Mouse (Mus musculus): ENCODE measurements at regions not wholly inside any gene's neighbourhood (a gene's known extent, or its start where the extent isn't known, plus 50 kb on each side); places are given as distances from the start of the nearest gene placed in this dataset.

- no peak overlapping the region for H3K4me3 ChIP-seq (ENCODE audit: insufficient read depth in 1 of 2, low read depth in 2 of 2, low read length in 2 of 2)
- no peak overlapping the region for H3K27ac ChIP-seq
- H3K9me3 ChIP-seq (ENCODE audit: control insufficient read depth, low read length): no peaks in the 10 kb centered on the region
- no peak overlapping the region for H3K4me2 ChIP-seq (ENCODE audit: low read depth)
- no peak overlapping the region for H3K9ac ChIP-seq (replicated peaks)
- DNase-seq (ENCODE audit: low read depth in 3 of 3, low spot score in 3 of 3) (no peak), ATAC-seq (ENCODE audit: insufficient read depth) (no peak)
- TF ChIP-seq CTCF (IDR thresholded peaks at IDR 0.05; ENCODE audit: low read depth): no peak
- TF ChIP-seq EP300 (IDR thresholded peaks at IDR 0.05; ENCODE audit: low read depth): no peak
- H3K27me3 ChIP-seq (ENCODE audit: control insufficient read depth, insufficient read depth, low read length): no peaks in the 10 kb centered on the region; the same call in 1 of the 2 replicates
- 41% methylated on average over 17 of the region's 17 CpGs for WGBS (ENCODE audit: insufficient replicate concordance)
- H3K4me1 ChIP-seq (replicated peaks; ENCODE audit: control insufficient read depth in 2 of 2, insufficient read depth in 2 of 2, low read length in 1 of 2): no peaks in the 10 kb centered on the region
- H3K36me3 ChIP-seq (replicated peaks; ENCODE audit: control insufficient read depth, insufficient read depth, low read depth): no peaks in the 10 kb centered on the region
Measured at GRCm38 (mm10) chr9:61596410-61597108, 224.4 kb downstream of the Tle3 start.

- TF ChIP-seq CTCF (IDR thresholded peaks at IDR 0.05; ENCODE audit: low read depth) (no peak), EP300 (IDR thresholded peaks at IDR 0.05; ENCODE audit: low read depth) (no peak)
- Histone ChIP-seq H3K36me3 (replicated peaks; ENCODE audit: control insufficient read depth, insufficient read depth, low read depth) (no peaks in the 10 kb centered on the region), H3K9me3 (ENCODE audit: control insufficient read depth, low read length) (no peaks in the 10 kb centered on the region), H3K27me3 (ENCODE audit: control insufficient read depth, insufficient read depth, low read length) (no peaks in the 10 kb centered on the region; the same call in 1 of the 2 replicates), H3K4me1 (replicated peaks; ENCODE audit: control insufficient read depth in 2 of 2, insufficient read depth in 2 of 2, low read length in 1 of 2) (no peaks in the 10 kb centered on the region), H3K4me2 (ENCODE audit: low read depth) (no peak overlapping the region), H3K4me3 (ENCODE audit: insufficient read depth in 1 of 2, low read depth in 2 of 2, low read length in 2 of 2) (no peak overlapping the region), H3K27ac (no peak overlapping the region), H3K9ac (replicated peaks) (no peak overlapping the region)
- DNase-seq (ENCODE audit: low read depth in 3 of 3, low spot score in 3 of 3) (no peak), ATAC-seq (ENCODE audit: insufficient read depth) (no peak)
- 64% methylated on average over 9 of the region's 9 CpGs for WGBS (ENCODE audit: insufficient replicate concordance)
Measured at GRCm38 (mm10) chr9:61595170-61595967, 223.2 kb downstream of the Tle3 start.

GRCm38 (mm10) chr9:61593991-61594390 lies 221.8 kb downstream of the Tle3 start:
- WGBS (ENCODE audit: insufficient replicate concordance): 60% methylated on average over 6 of the region's 6 CpGs
- TF ChIP-seq EP300 (IDR thresholded peaks at IDR 0.05; ENCODE audit: low read depth) (no peak), CTCF (IDR thresholded peaks at IDR 0.05; ENCODE audit: low read depth) (no peak)
- no peaks in the 10 kb centered on the region for H3K36me3 ChIP-seq (replicated peaks; ENCODE audit: control insufficient read depth, insufficient read depth, low read depth)
- H3K4me2 ChIP-seq (ENCODE audit: low read depth): no peak overlapping the region
- no peak for ATAC-seq (ENCODE audit: insufficient read depth)
- no peak overlapping the region for H3K4me3 ChIP-seq (ENCODE audit: insufficient read depth in 1 of 2, low read depth in 2 of 2, low read length in 2 of 2)
- no peaks in the 10 kb centered on the region; the same call in 1 of the 2 replicates for H3K27me3 ChIP-seq (ENCODE audit: control insufficient read depth, insufficient read depth, low read length)
- no peaks in the 10 kb centered on the region for H3K4me1 ChIP-seq (replicated peaks; ENCODE audit: control insufficient read depth in 2 of 2, insufficient read depth in 2 of 2, low read length in 1 of 2)
- no peak overlapping the region for H3K27ac ChIP-seq
- no peaks in the 10 kb centered on the region for H3K9me3 ChIP-seq (ENCODE audit: control insufficient read depth, low read length)
- DNase-seq (ENCODE audit: low read depth in 3 of 3, low spot score in 3 of 3): no peak
- no peak overlapping the region for H3K9ac ChIP-seq (replicated peaks)

GRCm38 (mm10) chr9:61589727-61590299 lies 217.6 kb downstream of the Tle3 start:
- no peak for ATAC-seq (ENCODE audit: insufficient read depth)
- DNase-seq (ENCODE audit: low read depth in 3 of 3, low spot score in 3 of 3): no peak
- H3K9me3 ChIP-seq (ENCODE audit: control insufficient read depth, low read length): no peaks in the 10 kb centered on the region
- WGBS (ENCODE audit: insufficient replicate concordance): 53% methylated on average over 10 of the region's 10 CpGs
- no peak overlapping the region for H3K9ac ChIP-seq (replicated peaks)
- H3K27ac ChIP-seq: no peak overlapping the region
- no peaks in the 10 kb centered on the region for H3K27me3 ChIP-seq (ENCODE audit: control insufficient read depth, insufficient read depth, low read length)
- TF ChIP-seq EP300 (IDR thresholded peaks at IDR 0.05; ENCODE audit: low read depth) (no peak), CTCF (IDR thresholded peaks at IDR 0.05; ENCODE audit: low read depth) (no peak)
- H3K4me3 ChIP-seq (ENCODE audit: insufficient read depth in 1 of 2, low read depth in 2 of 2, low read length in 2 of 2): no peak overlapping the region
- no peaks in the 10 kb centered on the region for H3K4me1 ChIP-seq (replicated peaks; ENCODE audit: control insufficient read depth in 2 of 2, insufficient read depth in 2 of 2, low read length in 1 of 2)
- no peaks in the 10 kb centered on the region for H3K36me3 ChIP-seq (replicated peaks; ENCODE audit: control insufficient read depth, insufficient read depth, low read depth)
- H3K4me2 ChIP-seq (ENCODE audit: low read depth): no peak overlapping the region
